Mouse (Mus musculus) MEL (cell line): ENCODE measurements around the gene Nisch. TPM values are rescaled to one million over a fixed set of nuclear protein-coding genes. Genes with fewer than 3 reads are reported as not detected.

ENCODE experiments used
- DNase-seq: peaks from one replicate; pipeline ENCODE4 v3.0.0; 2011; ENCODE audit warnings: low read depth, low spot score
- H3K27ac ChIP-seq: 2 replicates; pipeline ENCODE4 v1.5.1; 2012; ENCODE audit warnings: low read depth, mild to moderate bottlenecking, control low read depth, low read length, moderate library complexity; ENCODE audit not compliant: control insufficient read depth
- H3K27me3 ChIP-seq, 2 experiments: fragments of 150-350 bp in 1 of 2; sonication (generic) in 1 of 2; 2 replicates each; pipeline ENCODE4 v1.6.1; 2012; ENCODE audit warnings: low read length in 2 of 2, mild to moderate bottlenecking in 2 of 2, improper control_type of control experiment in 1 of 2, moderate library complexity in 1 of 2; ENCODE audit not compliant: insufficient read depth in 2 of 2, control insufficient read depth in 1 of 2
- H3K36me3 ChIP-seq, 2 experiments: 2 replicates each; pipeline ENCODE4 v1.6.1; 2012 to 2014; ENCODE audit warnings: low read length in 2 of 2, improper control_type of control experiment in 1 of 2, inconsistent platforms in 1 of 2, mild to moderate bottlenecking in 1 of 2; ENCODE audit not compliant: insufficient read depth in 2 of 2, control insufficient read depth in 1 of 2
- H3K4me1 ChIP-seq, 2 experiments: fragments of 150-350 bp in 1 of 2; sonication (generic) in 1 of 2; 2 replicates each; pipeline ENCODE4 v1.6.1; 2012; ENCODE audit warnings: low read length in 2 of 2, improper control_type of control experiment in 1 of 2, mild to moderate bottlenecking in 1 of 2; ENCODE audit not compliant: insufficient read depth in 2 of 2, control insufficient read depth in 1 of 2
- H3K4me3 ChIP-seq, 2 experiments: fragments of 150-350 bp in 1 of 2; sonication (generic) in 1 of 2; 2 replicates each; pipeline ENCODE4 v1.5.1; 2012; ENCODE audit warnings: low read depth in 2 of 2, low read length in 2 of 2, mild to moderate bottlenecking in 2 of 2, moderate library complexity in 2 of 2, control low read depth in 1 of 2, improper control_type of control experiment in 1 of 2; ENCODE audit not compliant: control insufficient read depth in 1 of 2, insufficient read depth in 1 of 2
- H3K79me2 ChIP-seq: 2 replicates; pipeline ENCODE4 v1.6.1; 2012; ENCODE audit warnings: mild to moderate bottlenecking, low read length, moderate library complexity; ENCODE audit not compliant: control insufficient read depth, poor library complexity, insufficient read depth
- H3K9ac ChIP-seq: 2 replicates; pipeline ENCODE4 v1.6.1; 2012; ENCODE audit warnings: low read depth, mild to moderate bottlenecking, control low read depth, low read length, moderate library complexity; ENCODE audit not compliant: control insufficient read depth, poor library complexity, severe bottlenecking
- H3K9me3 ChIP-seq: fragments of 150-350 bp; sonication (generic); replicated peaks from 2 replicates; pipeline ENCODE4 v1.6.1; 2012; ENCODE audit warnings: mild to moderate bottlenecking, low read length, improper control_type of control experiment, moderate library complexity; ENCODE audit not compliant: insufficient read depth
- BHLHE40 ChIP-seq: IDR thresholded peaks from 2 replicates; pipeline ENCODE4 v1.6.1; 2012; ENCODE audit warnings: low read depth, mild to moderate bottlenecking, inconsistent platforms, low read length, improper control_type of control experiment, borderline replicate concordance
- CHD1 ChIP-seq: IDR thresholded peaks from 2 replicates; pipeline ENCODE4 v1.6.1; 2012; ENCODE audit warnings: low read depth, mild to moderate bottlenecking, inconsistent platforms, low read length, improper control_type of control experiment
- CHD2 ChIP-seq: IDR thresholded peaks from 2 replicates; pipeline ENCODE4 v1.6.1; 2011; ENCODE audit warnings: low read length, improper control_type of control experiment
- E2F4 ChIP-seq: IDR thresholded peaks from 2 replicates; pipeline ENCODE4 v1.6.1; 2011; ENCODE audit warnings: low read depth, low read length, improper control_type of control experiment, borderline replicate concordance
- ELF1 ChIP-seq: IDR thresholded peaks from 2 replicates; pipeline ENCODE4 v1.6.1; 2014; ENCODE audit warnings: low read depth, mild to moderate bottlenecking, inconsistent platforms, low read length, improper control_type of control experiment, moderate library complexity
- EP300 ChIP-seq, 2 experiments: IDR thresholded peaks; 2 replicates each; pipeline ENCODE4 v1.6.1; 2011; ENCODE audit warnings: improper control_type of control experiment in 2 of 2, low read length in 2 of 2, low read depth in 1 of 2, mild to moderate bottlenecking in 1 of 2
- ETS1 ChIP-seq: IDR thresholded peaks from 2 replicates; pipeline ENCODE4 v1.6.1; 2012; ENCODE audit warnings: low read depth, mild to moderate bottlenecking, inconsistent platforms, low read length, improper control_type of control experiment, moderate library complexity
- GABPA ChIP-seq: IDR thresholded peaks from 2 replicates; pipeline ENCODE4 v1.6.1; 2012; ENCODE audit warnings: low read depth, mild to moderate bottlenecking, inconsistent platforms, low read length, improper control_type of control experiment, moderate library complexity
- GATA1 ChIP-seq: IDR thresholded peaks from 2 replicates; pipeline ENCODE4 v1.6.1; 2011; ENCODE audit warnings: low read depth, low read length, improper control_type of control experiment
- HCFC1 ChIP-seq: IDR thresholded peaks from 2 replicates; pipeline ENCODE4 v1.6.1; 2012; ENCODE audit warnings: low read depth, mild to moderate bottlenecking, inconsistent platforms, low read length, improper control_type of control experiment, moderate library complexity
- JUND ChIP-seq: IDR thresholded peaks from 2 replicates; pipeline ENCODE4 v1.6.1; 2011; ENCODE audit warnings: low read depth, mild to moderate bottlenecking, improper control_type of control experiment, low read length
- MAFK ChIP-seq: IDR thresholded peaks from 2 replicates; pipeline ENCODE4 v1.6.1; 2011; ENCODE audit warnings: low read depth, mild to moderate bottlenecking, low read length, improper control_type of control experiment, borderline replicate concordance
- MAX ChIP-seq: IDR thresholded peaks from 2 replicates; pipeline ENCODE4 v1.6.1; 2011; ENCODE audit warnings: low read length, improper control_type of control experiment
- MAZ ChIP-seq: IDR thresholded peaks from 2 replicates; pipeline ENCODE4 v1.6.1; 2012; ENCODE audit warnings: low read depth, mild to moderate bottlenecking, inconsistent platforms, low read length, improper control_type of control experiment
- MEF2A ChIP-seq: IDR thresholded peaks from 2 replicates; pipeline ENCODE4 v1.6.1; 2014; ENCODE audit warnings: low read depth, mild to moderate bottlenecking, inconsistent platforms, low read length, improper control_type of control experiment; ENCODE audit not compliant: poor library complexity, insufficient replicate concordance, severe bottlenecking; ENCODE audit errors: extremely low read depth
- MXI1 ChIP-seq: IDR thresholded peaks from 2 replicates; pipeline ENCODE4 v1.6.1; 2011; ENCODE audit warnings: mild to moderate bottlenecking, low read depth, low read length, improper control_type of control experiment
- MYB ChIP-seq: IDR thresholded peaks from 2 replicates; pipeline ENCODE4 v1.6.1; 2011; ENCODE audit warnings: mild to moderate bottlenecking, low read depth, low read length, improper control_type of control experiment
- MYC ChIP-seq: IDR thresholded peaks from 2 replicates; pipeline ENCODE4 v1.6.1; 2011; ENCODE audit warnings: low read depth, mild to moderate bottlenecking, low read length, improper control_type of control experiment, moderate library complexity
- NELFE ChIP-seq: IDR thresholded peaks from 2 replicates; pipeline ENCODE4 v1.6.1; 2011; ENCODE audit warnings: low read depth, low read length, improper control_type of control experiment
- NRF1 ChIP-seq: IDR thresholded peaks from 2 replicates; pipeline ENCODE4 v1.6.1; 2014; ENCODE audit warnings: low read depth, mild to moderate bottlenecking, inconsistent platforms, low read length, improper control_type of control experiment, moderate library complexity; ENCODE audit not compliant: poor library complexity, insufficient read depth, severe bottlenecking
- POLR2A ChIP-seq, 2 experiments: IDR thresholded peaks; 2 replicates each; pipeline ENCODE4 v1.6.1; 2011 to 2012; ENCODE audit warnings: low read length in 2 of 2, mild to moderate bottlenecking in 2 of 2, control low read depth in 1 of 2, improper control_type of control experiment in 1 of 2, low read depth in 1 of 2, moderate library complexity in 1 of 2; ENCODE audit not compliant: control insufficient read depth in 1 of 2, insufficient read depth in 1 of 2, poor library complexity in 1 of 2
- POLR2AphosphoS2 ChIP-seq: IDR thresholded peaks from 2 replicates; pipeline ENCODE4 v1.6.1; 2011; ENCODE audit warnings: low read length, improper control_type of control experiment
- POLR2AphosphoS5 ChIP-seq: IDR thresholded peaks from 2 replicates; pipeline ENCODE4 v1.6.1; 2012; ENCODE audit warnings: low read depth, borderline replicate concordance, mild to moderate bottlenecking, inconsistent platforms, low read length, moderate library complexity, mixed read lengths
- RAD21 ChIP-seq: IDR thresholded peaks from 2 replicates; pipeline ENCODE4 v1.6.1; 2011; ENCODE audit warnings: mild to moderate bottlenecking, low read depth, low read length, improper control_type of control experiment
- RCOR1 ChIP-seq: IDR thresholded peaks from 2 replicates; pipeline ENCODE4 v1.6.1; 2012; ENCODE audit warnings: low read depth, mild to moderate bottlenecking, inconsistent platforms, low read length, improper control_type of control experiment
- SIN3A ChIP-seq: IDR thresholded peaks from 2 replicates; pipeline ENCODE4 v1.6.1; 2012; ENCODE audit warnings: low read length, improper control_type of control experiment, inconsistent platforms
- SMC3 ChIP-seq: IDR thresholded peaks from 2 replicates; pipeline ENCODE4 v1.6.1; 2011; ENCODE audit warnings: low read depth, low read length, improper control_type of control experiment
- TAL1 ChIP-seq: IDR thresholded peaks from 2 replicates; pipeline ENCODE4 v1.6.1; 2012; ENCODE audit warnings: mild to moderate bottlenecking, inconsistent platforms, low read length, moderate library complexity, mixed read lengths
- TBP ChIP-seq: IDR thresholded peaks from 2 replicates; pipeline ENCODE4 v1.8.0; 2011; ENCODE audit warnings: low read depth, low read length, improper control_type of control experiment
- TCF12 ChIP-seq: IDR thresholded peaks from 2 replicates; pipeline ENCODE4 v1.6.1; 2014; ENCODE audit warnings: low read depth, mild to moderate bottlenecking, inconsistent platforms, low read length, improper control_type of control experiment, moderate library complexity
- UBTF ChIP-seq: IDR thresholded peaks from 2 replicates; pipeline ENCODE4 v1.6.1; 2012; ENCODE audit warnings: low read depth, mild to moderate bottlenecking, inconsistent platforms, low read length, improper control_type of control experiment, moderate library complexity, borderline replicate concordance; ENCODE audit not compliant: insufficient read depth
- USF1 ChIP-seq: IDR thresholded peaks from 2 replicates; pipeline ENCODE4 v1.6.1; 2014; ENCODE audit warnings: low read depth, mild to moderate bottlenecking, inconsistent platforms, low read length, improper control_type of control experiment, moderate library complexity
- USF2 ChIP-seq, 2 experiments: IDR thresholded peaks; 2 replicates each; pipeline ENCODE4 v1.6.1; 2011 to 2012; ENCODE audit warnings: improper control_type of control experiment in 2 of 2, low read length in 2 of 2, borderline replicate concordance in 1 of 2, inconsistent platforms in 1 of 2, low read depth in 1 of 2, mild to moderate bottlenecking in 1 of 2; ENCODE audit not compliant: insufficient read depth in 1 of 2
- ZC3H11A ChIP-seq: IDR thresholded peaks from 2 replicates; pipeline ENCODE4 v1.6.1; 2012; ENCODE audit warnings: low read depth, mild to moderate bottlenecking, inconsistent platforms, low read length, improper control_type of control experiment
- ZKSCAN1 ChIP-seq: IDR thresholded peaks from 2 replicates; pipeline ENCODE4 v1.6.1; 2012; ENCODE audit warnings: low read depth, mild to moderate bottlenecking, inconsistent platforms, low read length, improper control_type of control experiment, moderate library complexity
- ZMIZ1 ChIP-seq: IDR thresholded peaks from 2 replicates; pipeline ENCODE4 v1.6.1; 2012; ENCODE audit warnings: low read depth, mild to moderate bottlenecking, inconsistent platforms, low read length, improper control_type of control experiment, moderate library complexity
- ZNF384 ChIP-seq: IDR thresholded peaks from 2 replicates; pipeline ENCODE4 v1.6.1; 2012; ENCODE audit warnings: low read depth, mild to moderate bottlenecking, inconsistent platforms, low read length, improper control_type of control experiment
- polyA plus RNA-seq, 2 experiments: library from polyadenylated mRNA; stranded (reverse) in 1 of 2; unstranded in 1 of 2; fragments of >175 nt in 1 of 2; fragments of >200 nt in 1 of 2; gene quantifications; 2 replicates each; pipeline versions ENCODE4 v1.2.1 to v1.2.4; 2012; ENCODE audit warnings: low replicate concordance in 2 of 2, low read depth in 1 of 2; ENCODE audit not compliant: insufficient read length in 2 of 2, insufficient read depth in 1 of 2, missing spikeins in 1 of 2
- total RNA-seq: library from RNA; depleted of rRNA; stranded (reverse); fragments of 300-350 nt; gene quantifications from 2 replicates; pipeline ENCODE4 v1.2.3, GENCODE M21; 2012

Nisch gene
- total and polyA plus RNA-seq, 3 experiments = 53.0 to 154 TPM; not detected in 1

DNA sequence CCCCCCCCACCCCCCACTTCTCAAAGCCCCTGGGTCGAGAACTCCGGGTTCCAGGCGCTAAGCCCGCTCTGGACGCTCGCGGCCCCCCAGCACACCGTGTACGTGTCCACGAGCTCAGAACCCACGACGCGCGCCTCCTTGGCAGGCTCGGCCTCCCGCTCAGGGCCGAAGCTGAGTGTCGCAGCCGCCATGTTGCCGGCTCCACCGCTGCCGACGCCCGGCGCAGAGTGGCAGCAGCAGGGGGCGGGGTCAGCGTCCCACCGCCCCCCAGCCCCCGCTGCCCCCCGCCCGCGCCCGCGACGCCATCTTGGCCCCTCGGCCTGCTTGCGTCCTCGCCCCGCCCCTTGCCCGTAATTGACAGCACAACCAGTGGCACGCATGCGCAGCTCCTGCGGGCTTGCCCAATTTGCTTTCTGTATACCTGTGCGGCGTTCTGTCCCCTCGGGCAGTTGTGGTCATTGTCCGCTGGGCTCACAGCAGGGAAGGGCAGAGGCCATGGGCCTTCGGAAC is 10.2 kb downstream of the Nisch start:
- Histone ChIP-seq H3K36me3 (peaks cover 3 to 16% of the 10 kb centered on the region in 2 experiments; a peak in 3 of 4 replicates), H3K4me1 (peaks cover 3 to 11% of the 10 kb centered on the region in 2 experiments; a peak in 3 of 4 replicates), H3K79me2 (peaks cover 19% of the 10 kb centered on the region)
- TF ChIP-seq BHLHE40 = no peak
- TF ChIP-seq MYB = no peak
- TF ChIP-seq MXI1 = no peak; the same call in 1 of the 2 replicates
- no peak for TF ChIP-seq E2F4
- no peak for TF ChIP-seq UBTF
- no peak for TF ChIP-seq ZKSCAN1
- peak; percentile 71; the same call in 1 of the 2 replicates for TF ChIP-seq ZMIZ1
- peak; percentile 31; the same call in 1 of the 2 replicates for TF ChIP-seq SIN3A
- TF ChIP-seq ETS1 = no peak
- no peak; the same call in 1 of the 2 replicates for TF ChIP-seq MAZ
- no peak for TF ChIP-seq MEF2A
- peak; percentile 65; the same call in 1 of the 2 replicates for TF ChIP-seq CHD1
- no peak for TF ChIP-seq RCOR1
- no peak for TF ChIP-seq USF2 (IDR thresholded peaks at IDR 0.05; ENCODE audit: borderline replicate concordance in 1 of 2, insufficient read depth in 1 of 2, low read depth in 1 of 2, low read length in 2 of 2)
- TF ChIP-seq TAL1 = no peak
- TF ChIP-seq GATA1 = no peak
- TF ChIP-seq HCFC1 = peak; percentile 43; the same call in 1 of the 2 replicates
- peak; percentile 92 for TF ChIP-seq NRF1
- TF ChIP-seq GABPA = no peak
- TF ChIP-seq JUND = no peak
- no peak for TF ChIP-seq MAX
- no peak for TF ChIP-seq ZC3H11A
- no peak for TF ChIP-seq ZNF384
- TF ChIP-seq NELFE = peak; percentile 68
- TF ChIP-seq TBP = 0 out of 2 replicates have a peak, but pooled peaks have one; percentile 8
- TF ChIP-seq CHD2 = no peak
- TF ChIP-seq SMC3 = no peak
- TF ChIP-seq RAD21 = no peak
- no peak for TF ChIP-seq MAFK
- TF ChIP-seq USF1 = no peak
- TF ChIP-seq TCF12 = no peak
- TF ChIP-seq POLR2AphosphoS2 = peak; percentile 76; the same call in 1 of the 2 replicates
- no peak for TF ChIP-seq ELF1
- no peak for TF ChIP-seq EP300 (IDR thresholded peaks at IDR 0.05; ENCODE audit: low read depth in 1 of 2, low read length in 2 of 2)
- TF ChIP-seq POLR2AphosphoS5 = no peak
- no peak for TF ChIP-seq MYC
- peak; percentile 73 to 86; a peak in 3 of 4 replicates for TF ChIP-seq POLR2A (IDR thresholded peaks at IDR 0.05; ENCODE audit: control insufficient read depth in 1 of 2, insufficient read depth in 1 of 2, low read depth in 1 of 2, low read length in 2 of 2, poor library complexity in 1 of 2)

More for the DNA sequence above, 10.2 kb downstream of the Nisch start:
- DNase-seq = peak; percentile 94
- Histone ChIP-seq H3K27me3 (no peaks in the 10 kb centered on the region), H3K27ac (peak overlapping the region; percentile 62), H3K9ac (peak overlapping the region; percentile 99), H3K4me3 (peak overlapping the region; percentile 84 to 98), H3K9me3 (no peaks in the 10 kb centered on the region)
